Mouse (Mus musculus): ENCODE measurements around the gene Me1. TPM values are rescaled to one million over a fixed set of nuclear protein-coding genes. Genes with fewer than 3 reads are reported as not detected.

Gene Me1
- polyA plus RNA-seq, 1 experiment from 2014 or later = 4.4 TPM

- H3K9ac ChIP-seq (ENCODE audit: low read depth, low read length) = no peak overlapping the region
- H3K4me3 ChIP-seq (ENCODE audit: low read depth, low read length) = no peak overlapping the region
- H3K4me1 ChIP-seq (ENCODE audit: control insufficient read depth, low read depth, low read length) = no peaks in the 10 kb centered on the region
- no peak for ATAC-seq (ENCODE audit: low read depth)
- H3K27ac ChIP-seq (ENCODE audit: low read length) = no peak overlapping the region
- H3K9me3 ChIP-seq (replicated peaks; ENCODE audit: control insufficient read depth, low read length) = no peaks in the 10 kb centered on the region
- H3K4me2 ChIP-seq (ENCODE audit: low read depth, low read length) = no peak overlapping the region
- no peaks in the 10 kb centered on the region for H3K27me3 ChIP-seq (ENCODE audit: control insufficient read depth, insufficient read depth, low read depth, low read length)
- no peaks in the 10 kb centered on the region for H3K36me3 ChIP-seq (ENCODE audit: control insufficient read depth, insufficient read depth)
- 55% methylated on average over 5 of the region's 5 CpGs for WGBS (ENCODE audit: insufficient replicate concordance)
Measured at GRCm38 (mm10) chr9:86630352-86630931, 65.3 kb downstream of the Me1 start.

- H3K27me3 ChIP-seq (ENCODE audit: control insufficient read depth, insufficient read depth, low read depth, low read length) = no peaks in the 10 kb centered on the region
- H3K4me1 ChIP-seq (ENCODE audit: control insufficient read depth, low read depth, low read length) = no peaks in the 10 kb centered on the region
- H3K4me3 ChIP-seq (ENCODE audit: low read depth, low read length) = no peak overlapping the region
- H3K9me3 ChIP-seq (replicated peaks; ENCODE audit: control insufficient read depth, low read length) = no peaks in the 10 kb centered on the region
- no peak for ATAC-seq (ENCODE audit: low read depth)
- H3K36me3 ChIP-seq (ENCODE audit: control insufficient read depth, insufficient read depth) = no peaks in the 10 kb centered on the region
- no peak overlapping the region for H3K4me2 ChIP-seq (ENCODE audit: low read depth, low read length)
- H3K9ac ChIP-seq (ENCODE audit: low read depth, low read length) = no peak overlapping the region
- 66% methylated on average over 6 of the region's 6 CpGs for WGBS (ENCODE audit: insufficient replicate concordance)
- H3K27ac ChIP-seq (ENCODE audit: low read length) = no peak overlapping the region
Measured at GRCm38 (mm10) chr9:86629379-86629778, 66.4 kb downstream of the Me1 start.

- no peak overlapping the region for H3K4me2 ChIP-seq (ENCODE audit: low read depth, low read length)
- H3K9ac ChIP-seq (ENCODE audit: low read depth, low read length) = no peak overlapping the region
- H3K4me3 ChIP-seq (ENCODE audit: low read depth, low read length) = no peak overlapping the region
- H3K27me3 ChIP-seq (ENCODE audit: control insufficient read depth, insufficient read depth, low read depth, low read length) = no peaks in the 10 kb centered on the region
- no peaks in the 10 kb centered on the region for H3K36me3 ChIP-seq (ENCODE audit: control insufficient read depth, insufficient read depth)
- no peak overlapping the region for H3K27ac ChIP-seq (ENCODE audit: low read length)
- no peaks in the 10 kb centered on the region for H3K4me1 ChIP-seq (ENCODE audit: control insufficient read depth, low read depth, low read length)
- ATAC-seq (ENCODE audit: low read depth) = no peak
- H3K9me3 ChIP-seq (replicated peaks; ENCODE audit: control insufficient read depth, low read length) = no peaks in the 10 kb centered on the region
- WGBS (ENCODE audit: insufficient replicate concordance) = 71% methylated on average over 10 of the region's 10 CpGs
Measured at GRCm38 (mm10) chr9:86627745-86628496, 67.8 kb downstream of the Me1 start.

- no peak overlapping the region for H3K4me3 ChIP-seq (ENCODE audit: low read depth, low read length)
- H3K4me2 ChIP-seq (ENCODE audit: low read depth, low read length) = no peak overlapping the region
- no peaks in the 10 kb centered on the region for H3K27me3 ChIP-seq (ENCODE audit: control insufficient read depth, insufficient read depth, low read depth, low read length)
- H3K9me3 ChIP-seq (replicated peaks; ENCODE audit: control insufficient read depth, low read length) = no peaks in the 10 kb centered on the region
- H3K9ac ChIP-seq (ENCODE audit: low read depth, low read length) = no peak overlapping the region
- no peaks in the 10 kb centered on the region for H3K36me3 ChIP-seq (ENCODE audit: control insufficient read depth, insufficient read depth)
- no peaks in the 10 kb centered on the region for H3K4me1 ChIP-seq (ENCODE audit: control insufficient read depth, low read depth, low read length)
- H3K27ac ChIP-seq (ENCODE audit: low read length) = no peak overlapping the region
- ATAC-seq (ENCODE audit: low read depth) = no peak
- 57% methylated on average over 3 of the region's 3 CpGs for WGBS (ENCODE audit: insufficient replicate concordance)
Measured at GRCm38 (mm10) chr9:86626906-86627305, 68.8 kb downstream of the Me1 start.

- H3K9me3 ChIP-seq (replicated peaks; ENCODE audit: control insufficient read depth, low read length) = no peaks in the 10 kb centered on the region
- WGBS (ENCODE audit: insufficient replicate concordance) = 65% methylated on average over 6 of the region's 6 CpGs
- H3K27me3 ChIP-seq (ENCODE audit: control insufficient read depth, insufficient read depth, low read depth, low read length) = no peaks in the 10 kb centered on the region
- ATAC-seq (ENCODE audit: low read depth) = no peak
- H3K27ac ChIP-seq (ENCODE audit: low read length) = no peak overlapping the region
- H3K36me3 ChIP-seq (ENCODE audit: control insufficient read depth, insufficient read depth) = no peaks in the 10 kb centered on the region
- no peaks in the 10 kb centered on the region for H3K4me1 ChIP-seq (ENCODE audit: control insufficient read depth, low read depth, low read length)
- no peak overlapping the region for H3K4me2 ChIP-seq (ENCODE audit: low read depth, low read length)
- no peak overlapping the region for H3K4me3 ChIP-seq (ENCODE audit: low read depth, low read length)
- H3K9ac ChIP-seq (ENCODE audit: low read depth, low read length) = no peak overlapping the region
Measured at GRCm38 (mm10) chr9:86624781-86625180, 71.0 kb downstream of the Me1 start.

GRCm38 (mm10) chr9:86624039-86624438 is 71.7 kb downstream of the Me1 start:
- Histone ChIP-seq H3K4me3 (ENCODE audit: low read depth, low read length) (no peak overlapping the region), H3K4me2 (ENCODE audit: low read depth, low read length) (no peak overlapping the region), H3K9me3 (replicated peaks; ENCODE audit: control insufficient read depth, low read length) (no peaks in the 10 kb centered on the region), H3K36me3 (ENCODE audit: control insufficient read depth, insufficient read depth) (no peaks in the 10 kb centered on the region), H3K27me3 (ENCODE audit: control insufficient read depth, insufficient read depth, low read depth, low read length) (no peaks in the 10 kb centered on the region), H3K9ac (ENCODE audit: low read depth, low read length) (no peak overlapping the region), H3K27ac (ENCODE audit: low read length) (no peak overlapping the region), H3K4me1 (ENCODE audit: control insufficient read depth, low read depth, low read length) (no peaks in the 10 kb centered on the region)
- WGBS (ENCODE audit: insufficient replicate concordance) = 61% methylated on average over 12 of the region's 12 CpGs
- ATAC-seq (ENCODE audit: low read depth) = no peak

GRCm38 (mm10) chr9:86622062-86622461 is 73.7 kb downstream of the Me1 start:
- no peak for ATAC-seq (ENCODE audit: low read depth)
- no peak overlapping the region for H3K9ac ChIP-seq (ENCODE audit: low read depth, low read length)
- WGBS (ENCODE audit: insufficient replicate concordance) = 59% methylated on average over 2 of the region's 2 CpGs

GRCm38 (mm10) chr9:86619341-86620139 is 76.2 kb downstream of the Me1 start:
- Histone ChIP-seq H3K9ac (ENCODE audit: low read depth, low read length) (no peak overlapping the region), H3K27ac (ENCODE audit: low read length) (no peak overlapping the region), H3K4me1 (ENCODE audit: control insufficient read depth, low read depth, low read length) (no peaks in the 10 kb centered on the region), H3K9me3 (replicated peaks; ENCODE audit: control insufficient read depth, low read length) (no peaks in the 10 kb centered on the region), H3K4me2 (ENCODE audit: low read depth, low read length) (no peak overlapping the region), H3K4me3 (ENCODE audit: low read depth, low read length) (no peak overlapping the region), H3K36me3 (ENCODE audit: control insufficient read depth, insufficient read depth) (no peaks in the 10 kb centered on the region), H3K27me3 (ENCODE audit: control insufficient read depth, insufficient read depth, low read depth, low read length) (no peaks in the 10 kb centered on the region)
- WGBS (ENCODE audit: insufficient replicate concordance) = 73% methylated on average over 10 of the region's 10 CpGs
- ATAC-seq (ENCODE audit: low read depth) = no peak

More at GRCm38 (mm10) chr9:86622062-86622461, 73.7 kb downstream of the Me1 start:
- H3K4me1 ChIP-seq (ENCODE audit: control insufficient read depth, low read depth, low read length) = no peaks in the 10 kb centered on the region
- H3K4me3 ChIP-seq (ENCODE audit: low read depth, low read length) = no peak overlapping the region
- no peaks in the 10 kb centered on the region for H3K36me3 ChIP-seq (ENCODE audit: control insufficient read depth, insufficient read depth)
- no peaks in the 10 kb centered on the region for H3K9me3 ChIP-seq (replicated peaks; ENCODE audit: control insufficient read depth, low read length)
- no peaks in the 10 kb centered on the region for H3K27me3 ChIP-seq (ENCODE audit: control insufficient read depth, insufficient read depth, low read depth, low read length)
- no peak overlapping the region for H3K4me2 ChIP-seq (ENCODE audit: low read depth, low read length)
- no peak overlapping the region for H3K27ac ChIP-seq (ENCODE audit: low read length)

All from liver, embryonic 16.5 days (tissue).